Mouse (Mus musculus): ENCODE measurements at regions not wholly inside any gene's neighbourhood (a gene's known extent, or its start where the extent isn't known, plus 50 kb on each side); places are given as distances from the start of the nearest gene placed in this dataset.

- TF ChIP-seq CTCF (IDR thresholded peaks at IDR 0.05; ENCODE audit: low read depth), result no peak
- TF ChIP-seq EP300 (optimal IDR thresholded peaks at IDR 0.05), result no peak
Observed at GRCm38 (mm10) chr2:78412985-78413384, 454.9 kb upstream of the Ube2e3 start.
